Mouse (Mus musculus): ENCODE measurements at regions not wholly inside any gene's neighbourhood (a gene's known extent, or its start where the extent isn't known, plus 50 kb on each side); places are given as distances from the start of the nearest gene placed in this dataset.

- DNase-seq (ENCODE audit: extremely low spot score, low read depth, low spot score): no peak
These were observed 1541.9 kb upstream of the Flrt2 start for GRCm38 (mm10) chr12:94150143-94150542.

- DNase-seq (ENCODE audit: extremely low spot score, low read depth, low spot score): no peak
These were observed 1536.7 kb upstream of the Flrt2 start for GRCm38 (mm10) chr12:94155110-94155858.

- DNase-seq (ENCODE audit: extremely low spot score, low read depth, low spot score): no peak
These were observed 1509.7 kb upstream of the Flrt2 start for GRCm38 (mm10) chr12:94182358-94182757.

- no peak for DNase-seq (ENCODE audit: extremely low spot score, low read depth, low spot score)
These were observed 1501.4 kb upstream of the Flrt2 start for GRCm38 (mm10) chr12:94190620-94191081.

- DNase-seq (ENCODE audit: extremely low spot score, low read depth, low spot score): no peak
These were observed 1474.1 kb upstream of the Flrt2 start for GRCm38 (mm10) chr12:94217906-94218305.

- DNase-seq (ENCODE audit: extremely low spot score, low read depth, low spot score): no peak
These were observed 1462.1 kb upstream of the Flrt2 start for GRCm38 (mm10) chr12:94229894-94230293.

- peak; percentile 53 for DNase-seq (ENCODE audit: extremely low spot score, low read depth, low spot score)
These were observed 1446.7 kb upstream of the Flrt2 start for GRCm38 (mm10) chr12:94245366-94245765.

GRCm38 (mm10) chr12:94247362-94247761 lies 1444.7 kb upstream of the Flrt2 start:
- no peak for DNase-seq (ENCODE audit: extremely low spot score, low read depth, low spot score)

GRCm38 (mm10) chr12:94252957-94253633 lies 1438.9 kb upstream of the Flrt2 start:
- peak; percentile 75 for DNase-seq (ENCODE audit: extremely low spot score, low read depth, low spot score)

- no peak for DNase-seq (ENCODE audit: extremely low spot score, low read depth, low spot score)
These were observed 1411.1 kb upstream of the Flrt2 start for GRCm38 (mm10) chr12:94280946-94281345.

GRCm38 (mm10) chr12:94282931-94283330 lies 1409.1 kb upstream of the Flrt2 start:
- DNase-seq (ENCODE audit: extremely low spot score, low read depth, low spot score): no peak

- no peak for DNase-seq (ENCODE audit: extremely low spot score, low read depth, low spot score)
These were observed 1408.5 kb upstream of the Flrt2 start for GRCm38 (mm10) chr12:94283572-94283971.

GRCm38 (mm10) chr12:94297864-94298263 lies 1394.2 kb upstream of the Flrt2 start:
- DNase-seq (ENCODE audit: extremely low spot score, low read depth, low spot score): no peak

- DNase-seq (ENCODE audit: extremely low spot score, low read depth, low spot score): no peak
These were observed 1359.7 kb upstream of the Flrt2 start for GRCm38 (mm10) chr12:94332351-94332750.

- DNase-seq (ENCODE audit: extremely low spot score, low read depth, low spot score): no peak
These were observed 1357.4 kb upstream of the Flrt2 start for GRCm38 (mm10) chr12:94334671-94335070.

- no peak for DNase-seq (ENCODE audit: extremely low spot score, low read depth, low spot score)
These were observed 1342.3 kb upstream of the Flrt2 start for GRCm38 (mm10) chr12:94349623-94350156.

- no peak for DNase-seq (ENCODE audit: extremely low spot score, low read depth, low spot score)
These were observed 1327.8 kb upstream of the Flrt2 start for GRCm38 (mm10) chr12:94364269-94364668.

- no peak for DNase-seq (ENCODE audit: extremely low spot score, low read depth, low spot score)
These were observed 1292.0 kb upstream of the Flrt2 start for GRCm38 (mm10) chr12:94399991-94400390.

- DNase-seq (ENCODE audit: extremely low spot score, low read depth, low spot score): no peak
These were observed 1271.1 kb upstream of the Flrt2 start for GRCm38 (mm10) chr12:94420918-94421317.

GRCm38 (mm10) chr12:94421743-94422142 lies 1270.3 kb upstream of the Flrt2 start:
- DNase-seq (ENCODE audit: extremely low spot score, low read depth, low spot score): no peak

GRCm38 (mm10) chr12:94424340-94424981 lies 1267.6 kb upstream of the Flrt2 start:
- DNase-seq (ENCODE audit: extremely low spot score, low read depth, low spot score): no peak

GRCm38 (mm10) chr12:94449517-94449916 lies 1242.5 kb upstream of the Flrt2 start:
- no peak for DNase-seq (ENCODE audit: extremely low spot score, low read depth, low spot score)
